Mouse (Mus musculus): ENCODE measurements around the gene Chn2. TPM values are rescaled to one million over a fixed set of nuclear protein-coding genes. Genes with fewer than 3 reads are reported as not detected.
A peak's percentile ranks its signal among the peaks of the same experiment; 100 is the strongest.

The Chn2 gene
- polyA plus RNA-seq, 1 experiment from 2014 or later: 26.0 TPM

DNA sequence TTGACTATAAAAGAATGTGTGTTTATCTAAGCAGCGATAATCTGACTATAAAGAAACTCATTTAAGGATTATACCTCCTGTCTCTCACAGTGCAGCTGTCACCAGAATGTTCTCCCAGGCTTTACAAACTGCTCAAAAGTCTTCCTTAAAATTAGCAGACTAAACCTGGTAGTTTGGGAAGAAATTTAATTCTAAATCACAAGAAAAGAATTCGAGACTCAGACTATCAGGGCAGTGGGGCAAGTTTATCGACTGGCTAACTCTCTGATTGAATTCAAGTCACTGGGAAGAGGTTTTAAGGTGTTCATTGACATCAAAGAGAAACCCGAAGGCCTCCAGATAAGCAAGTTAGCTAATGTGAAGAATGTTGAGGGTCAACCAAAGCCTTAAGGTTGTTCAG is 171.6 kb downstream of the Chn2 start:
- Histone ChIP-seq H3K9me3 (ENCODE audit: control insufficient read depth, low read length) (no peaks in the 10 kb centered on the region; the same call in 1 of the 2 replicates), H3K27me3 (ENCODE audit: control insufficient read depth, insufficient read depth, low read length) (peaks cover 10% of the 10 kb centered on the region), H3K27ac (ENCODE audit: low read depth, low read length) (no peak overlapping the region), H3K4me2 (no peak overlapping the region), H3K4me1 (ENCODE audit: control insufficient read depth, insufficient read depth, low read length) (peaks cover 16% of the 10 kb centered on the region), H3K36me3 (ENCODE audit: control insufficient read depth, insufficient read depth, low read length) (no peaks in the 10 kb centered on the region), H3K4me3 (ENCODE audit: low read depth, low read length) (no peak overlapping the region), H3K9ac (ENCODE audit: low read length) (no peak overlapping the region)
- 0 out of 2 replicates have a peak, but pooled peaks have one; percentile 33 for ATAC-seq (ENCODE audit: low FRiP score)
- peak; percentile 92 for DNase-seq (ENCODE audit: low spot score, missing footprints)
- WGBS: 31% methylated on average over 4 of the region's 4 CpGs

DNA sequence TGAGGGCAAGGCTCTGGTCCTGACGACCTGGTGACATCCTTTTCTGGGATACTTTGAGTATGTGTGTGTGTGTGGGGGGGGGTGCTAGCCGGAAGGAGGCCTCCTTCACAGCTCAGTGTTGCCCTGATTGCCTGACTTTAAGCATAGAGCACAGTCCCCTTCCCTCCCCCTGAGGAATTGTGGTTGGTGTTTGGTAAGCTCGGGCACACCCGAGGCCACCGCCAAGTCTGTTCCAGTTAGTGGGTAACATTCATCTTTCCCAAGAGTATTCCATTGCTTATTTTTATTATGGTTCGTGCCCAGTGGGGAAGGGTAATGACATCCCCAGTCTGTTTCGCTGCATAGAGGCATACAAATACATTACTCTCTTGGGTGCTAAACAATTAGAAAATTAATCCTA is 172.6 kb downstream of the Chn2 start:
- Histone ChIP-seq H3K9ac (ENCODE audit: low read length) (no peak overlapping the region), H3K27me3 (ENCODE audit: control insufficient read depth, insufficient read depth, low read length) (peaks cover 10% of the 10 kb centered on the region), H3K36me3 (ENCODE audit: control insufficient read depth, insufficient read depth, low read length) (no peaks in the 10 kb centered on the region), H3K4me2 (no peak overlapping the region), H3K9me3 (ENCODE audit: control insufficient read depth, low read length) (no peaks in the 10 kb centered on the region; the same call in 1 of the 2 replicates), H3K27ac (ENCODE audit: low read depth, low read length) (no peak overlapping the region), H3K4me3 (ENCODE audit: low read depth, low read length) (no peak overlapping the region), H3K4me1 (ENCODE audit: control insufficient read depth, insufficient read depth, low read length) (peaks cover 9% of the 10 kb centered on the region; the same call in 1 of the 2 replicates)
- no peak for DNase-seq (ENCODE audit: low spot score, missing footprints)
- 71% methylated on average over 7 of the region's 7 CpGs for WGBS
- ATAC-seq (ENCODE audit: low FRiP score): no peak; the same call in 1 of the 2 replicates

DNA sequence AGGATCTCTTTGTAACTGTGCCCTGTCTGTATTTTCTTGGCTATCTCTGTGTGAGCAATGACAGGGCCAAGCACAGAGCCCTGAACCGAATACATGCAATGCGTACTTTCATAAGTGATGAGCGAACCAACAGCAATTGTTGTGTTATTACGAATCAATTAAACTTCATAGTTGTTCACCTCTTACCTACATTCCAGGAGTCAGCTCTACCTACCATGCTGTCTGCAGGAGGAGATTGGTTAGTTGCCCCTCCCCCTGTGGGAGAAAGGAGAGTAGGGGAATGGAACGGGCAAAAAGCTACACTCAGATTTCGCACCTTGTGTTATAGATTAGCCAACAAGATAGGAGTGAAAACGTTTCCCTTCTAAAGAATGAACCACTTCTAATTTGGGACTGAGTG is 174.4 kb downstream of the Chn2 start:
- WGBS: 89% methylated on average over 7 of the region's 7 CpGs
- Histone ChIP-seq H3K9ac (ENCODE audit: low read length) (no peak overlapping the region), H3K27me3 (ENCODE audit: control insufficient read depth, insufficient read depth, low read length) (no peaks in the 10 kb centered on the region; the same call in 1 of the 2 replicates), H3K4me3 (ENCODE audit: low read depth, low read length) (no peak overlapping the region), H3K4me2 (no peak overlapping the region), H3K9me3 (ENCODE audit: control insufficient read depth, low read length) (no peaks in the 10 kb centered on the region; the same call in 1 of the 2 replicates), H3K36me3 (ENCODE audit: control insufficient read depth, insufficient read depth, low read length) (no peaks in the 10 kb centered on the region), H3K4me1 (ENCODE audit: control insufficient read depth, insufficient read depth, low read length) (peaks cover 8% of the 10 kb centered on the region; the same call in 1 of the 2 replicates), H3K27ac (ENCODE audit: low read depth, low read length) (no peak overlapping the region)
- DNase-seq (ENCODE audit: low spot score, missing footprints) (no peak), ATAC-seq (ENCODE audit: low FRiP score) (no peak)

DNA sequence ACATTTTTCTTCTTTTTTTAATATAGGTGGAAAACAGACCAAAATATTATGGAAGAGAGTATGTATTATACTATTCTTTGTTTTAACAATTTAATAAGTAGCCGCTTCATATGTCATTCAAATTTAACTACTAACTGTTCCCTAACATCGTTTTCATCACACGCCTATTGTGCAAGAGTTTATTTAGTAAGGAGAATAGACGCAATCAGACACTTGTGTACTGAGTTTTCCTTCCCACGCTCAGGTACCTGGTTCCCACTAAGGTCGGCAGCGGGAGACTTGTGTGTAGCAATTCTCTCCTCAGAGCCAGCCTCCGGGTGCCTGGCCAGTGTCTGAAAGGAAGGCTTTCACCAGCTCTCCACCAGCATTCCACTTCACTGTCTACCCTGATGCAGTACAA is 176.3 kb downstream of the Chn2 start:
- H3K36me3 ChIP-seq (ENCODE audit: control insufficient read depth, insufficient read depth, low read length): no peaks in the 10 kb centered on the region
- 89% methylated on average over 8 of the region's 8 CpGs for WGBS
- H3K9me3 ChIP-seq (ENCODE audit: control insufficient read depth, low read length): no peaks in the 10 kb centered on the region
- ATAC-seq (ENCODE audit: low FRiP score) (no peak), DNase-seq (ENCODE audit: low spot score, missing footprints) (no peak)
- H3K27me3 ChIP-seq (ENCODE audit: control insufficient read depth, insufficient read depth, low read length): no peaks in the 10 kb centered on the region; the same call in 1 of the 2 replicates
- H3K9ac ChIP-seq (ENCODE audit: low read length): no peak overlapping the region
- peaks cover 5% of the 10 kb centered on the region; the same call in 1 of the 2 replicates for H3K4me1 ChIP-seq (ENCODE audit: control insufficient read depth, insufficient read depth, low read length)
- H3K4me3 ChIP-seq (ENCODE audit: low read depth, low read length): no peak overlapping the region
- H3K27ac ChIP-seq (ENCODE audit: low read depth, low read length): no peak overlapping the region
- H3K4me2 ChIP-seq: no peak overlapping the region

DNA sequence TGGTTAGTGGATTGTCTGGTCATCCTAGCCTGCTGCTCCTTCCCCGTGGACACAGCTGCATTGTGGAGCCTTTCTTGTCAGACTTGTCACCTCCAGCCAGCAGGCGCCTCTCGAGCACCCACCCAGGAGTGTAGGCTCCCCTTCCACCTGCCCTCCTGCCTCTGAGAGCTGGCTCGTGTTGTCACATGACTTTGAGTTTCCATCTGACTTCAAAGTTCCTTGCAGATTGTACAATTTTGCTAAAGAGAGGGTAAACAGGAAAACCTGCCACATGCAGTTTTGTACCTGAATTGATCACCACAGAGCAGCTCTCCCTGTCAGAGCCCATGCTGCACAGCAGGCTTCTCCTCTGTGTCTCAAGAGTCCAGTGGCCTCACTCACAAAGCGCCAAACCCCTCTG is 177.2 kb downstream of the Chn2 start:
- H3K9me3 ChIP-seq (ENCODE audit: control insufficient read depth, low read length): no peaks in the 10 kb centered on the region
- H3K4me2 ChIP-seq: no peak overlapping the region
- WGBS: 89% methylated on average over 5 of the region's 5 CpGs
- no peaks in the 10 kb centered on the region for H3K36me3 ChIP-seq (ENCODE audit: control insufficient read depth, insufficient read depth, low read length)
- ATAC-seq (ENCODE audit: low FRiP score): no peak
- H3K9ac ChIP-seq (ENCODE audit: low read length): no peak overlapping the region
- DNase-seq (ENCODE audit: low spot score, missing footprints): no peak
- no peak overlapping the region for H3K4me3 ChIP-seq (ENCODE audit: low read depth, low read length)
- H3K27ac ChIP-seq (ENCODE audit: low read depth, low read length): no peak overlapping the region
- no peaks in the 10 kb centered on the region for H3K4me1 ChIP-seq (ENCODE audit: control insufficient read depth, insufficient read depth, low read length)
- no peaks in the 10 kb centered on the region; the same call in 1 of the 2 replicates for H3K27me3 ChIP-seq (ENCODE audit: control insufficient read depth, insufficient read depth, low read length)

DNA sequence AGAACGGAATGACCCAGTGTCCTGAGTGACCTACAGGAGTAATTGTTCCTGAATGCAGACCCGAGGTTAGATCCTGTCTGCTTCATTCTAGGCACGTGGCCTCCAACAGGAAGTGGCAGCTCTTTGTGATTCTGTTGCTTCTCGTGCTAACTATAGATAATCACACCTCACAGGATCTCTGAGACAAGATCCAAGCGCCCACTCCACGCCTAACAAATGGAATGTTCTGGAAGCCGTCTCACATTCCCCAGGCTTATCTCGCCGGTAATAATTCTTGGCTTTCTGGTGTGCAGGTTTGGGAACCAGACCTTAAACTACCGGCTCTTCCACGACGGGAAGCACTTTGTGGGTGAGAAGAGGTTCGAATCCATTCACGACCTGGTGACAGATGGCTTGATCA is 180.8 kb downstream of the Chn2 start:
- no peaks in the 10 kb centered on the region for H3K9me3 ChIP-seq (ENCODE audit: control insufficient read depth, low read length)
- DNase-seq (ENCODE audit: low spot score, missing footprints) (no peak), ATAC-seq (ENCODE audit: low FRiP score) (no peak)
- WGBS: 93% methylated on average over 14 of the region's 14 CpGs
- H3K27me3 ChIP-seq (ENCODE audit: control insufficient read depth, insufficient read depth, low read length): 0 out of 2 replicates have a peak, but pooled peaks cover under 1% of the 10 kb centered on the region
- no peak overlapping the region for H3K4me2 ChIP-seq
- H3K4me1 ChIP-seq (ENCODE audit: control insufficient read depth, insufficient read depth, low read length): peaks cover 11% of the 10 kb centered on the region
- H3K36me3 ChIP-seq (ENCODE audit: control insufficient read depth, insufficient read depth, low read length): no peaks in the 10 kb centered on the region
- H3K9ac ChIP-seq (ENCODE audit: low read length): no peak overlapping the region
- no peak overlapping the region for H3K4me3 ChIP-seq (ENCODE audit: low read depth, low read length)
- H3K27ac ChIP-seq (ENCODE audit: low read depth, low read length): no peak overlapping the region

DNA sequence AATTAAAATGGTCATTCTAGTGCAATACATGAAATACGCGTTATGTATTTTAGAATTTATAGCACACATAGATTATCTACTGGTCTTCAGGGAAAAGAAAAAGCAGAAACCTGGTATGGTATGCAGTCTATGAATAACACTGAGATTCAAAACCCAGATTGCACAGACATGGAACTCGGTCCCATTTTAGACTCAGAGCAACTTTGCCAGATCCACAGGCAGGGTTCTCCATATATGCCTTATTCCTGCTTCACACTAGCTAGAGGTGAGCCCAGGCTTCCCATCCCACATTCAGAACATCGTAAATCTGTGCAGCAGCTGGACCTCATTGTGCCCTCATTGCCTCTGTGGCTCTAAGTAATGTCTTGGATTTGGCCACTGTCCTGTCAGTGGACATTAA is 184.2 kb downstream of the Chn2 start:
- 92% methylated on average over 4 of the region's 4 CpGs for WGBS
- Histone ChIP-seq H3K27ac (ENCODE audit: low read depth, low read length) (no peak overlapping the region), H3K4me1 (ENCODE audit: control insufficient read depth, insufficient read depth, low read length) (peaks cover 16% of the 10 kb centered on the region), H3K9ac (ENCODE audit: low read length) (no peak overlapping the region), H3K36me3 (ENCODE audit: control insufficient read depth, insufficient read depth, low read length) (no peaks in the 10 kb centered on the region), H3K4me2 (no peak overlapping the region), H3K27me3 (ENCODE audit: control insufficient read depth, insufficient read depth, low read length) (peaks cover 12% of the 10 kb centered on the region), H3K4me3 (ENCODE audit: low read depth, low read length) (no peak overlapping the region), H3K9me3 (ENCODE audit: control insufficient read depth, low read length) (no peaks in the 10 kb centered on the region)
- ATAC-seq (ENCODE audit: low FRiP score) (no peak), DNase-seq (ENCODE audit: low spot score, missing footprints) (no peak)

DNA sequence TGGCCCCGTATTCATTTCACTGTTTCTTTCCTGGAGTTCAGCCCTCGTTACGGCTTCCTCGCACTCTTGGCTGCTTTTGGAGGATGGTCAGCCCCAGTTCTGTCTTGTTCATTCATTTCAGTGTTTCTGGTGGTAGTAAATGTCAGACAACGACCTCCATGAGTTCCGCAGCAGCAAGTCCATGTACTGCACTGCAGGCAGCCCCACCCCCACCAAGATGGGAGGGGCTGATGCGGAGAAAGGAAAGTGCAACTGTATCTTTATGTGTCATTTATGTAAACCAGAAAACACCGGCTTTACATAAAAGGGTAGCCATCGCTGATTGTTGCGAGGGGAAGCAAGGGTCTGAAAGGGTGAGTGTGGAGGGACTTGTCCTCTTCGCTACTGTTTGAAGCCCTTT is 185.0 kb downstream of the Chn2 start:
- H3K27me3 ChIP-seq (ENCODE audit: control insufficient read depth, insufficient read depth, low read length): peaks cover 12% of the 10 kb centered on the region

DNA sequence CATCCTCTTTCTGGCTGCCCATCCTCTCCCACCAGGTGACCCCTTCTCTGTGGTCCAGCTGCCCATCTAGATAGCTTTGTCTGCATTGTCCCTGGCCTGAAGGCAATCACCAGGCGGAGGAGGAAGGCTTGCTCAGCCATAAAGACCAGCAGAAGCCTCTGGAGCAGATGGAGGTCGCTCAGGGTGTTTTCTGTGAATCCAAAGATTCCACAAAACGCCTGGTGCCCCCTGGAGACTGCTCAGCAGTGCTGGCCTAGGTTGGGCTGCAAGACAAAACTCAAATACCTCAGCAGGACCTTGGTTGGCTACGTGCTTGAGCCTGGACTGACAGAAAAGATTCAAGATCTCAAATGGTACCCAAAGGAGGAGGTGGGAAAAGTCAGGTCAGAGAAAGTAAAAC is 186.0 kb downstream of the Chn2 start:
- peaks cover 19% of the 10 kb centered on the region for H3K4me1 ChIP-seq (ENCODE audit: control insufficient read depth, insufficient read depth, low read length)
- H3K4me2 ChIP-seq: no peak overlapping the region
- no peak overlapping the region for H3K4me3 ChIP-seq (ENCODE audit: low read depth, low read length)
- H3K9me3 ChIP-seq (ENCODE audit: control insufficient read depth, low read length): no peaks in the 10 kb centered on the region
- H3K36me3 ChIP-seq (ENCODE audit: control insufficient read depth, insufficient read depth, low read length): no peaks in the 10 kb centered on the region
- no peak for DNase-seq (ENCODE audit: low spot score, missing footprints)
- peaks cover 12% of the 10 kb centered on the region for H3K27me3 ChIP-seq (ENCODE audit: control insufficient read depth, insufficient read depth, low read length)
- no peak overlapping the region for H3K9ac ChIP-seq (ENCODE audit: low read length)
- 41% methylated on average over 4 of the region's 4 CpGs for WGBS
- no peak overlapping the region for H3K27ac ChIP-seq (ENCODE audit: low read depth, low read length)
- ATAC-seq (ENCODE audit: low FRiP score): no peak

More for the DNA sequence above, 185.0 kb downstream of the Chn2 start:
- no peak for ATAC-seq (ENCODE audit: low FRiP score)
- Histone ChIP-seq H3K27ac (ENCODE audit: low read depth, low read length) (no peak overlapping the region), H3K9ac (ENCODE audit: low read length) (no peak overlapping the region), H3K4me2 (no peak overlapping the region), H3K4me1 (ENCODE audit: control insufficient read depth, insufficient read depth, low read length) (peaks cover 19% of the 10 kb centered on the region), H3K9me3 (ENCODE audit: control insufficient read depth, low read length) (no peaks in the 10 kb centered on the region), H3K36me3 (ENCODE audit: control insufficient read depth, insufficient read depth, low read length) (no peaks in the 10 kb centered on the region), H3K4me3 (ENCODE audit: low read depth, low read length) (no peak overlapping the region)
- 51% methylated on average over 11 of the region's 11 CpGs for WGBS
- DNase-seq (ENCODE audit: low spot score, missing footprints): peak; percentile 84

Data from midbrain, embryonic 11.5 days (tissue).